ENCODE assay signal across 15 mouse cellular contexts in the genomic region with DNA sequence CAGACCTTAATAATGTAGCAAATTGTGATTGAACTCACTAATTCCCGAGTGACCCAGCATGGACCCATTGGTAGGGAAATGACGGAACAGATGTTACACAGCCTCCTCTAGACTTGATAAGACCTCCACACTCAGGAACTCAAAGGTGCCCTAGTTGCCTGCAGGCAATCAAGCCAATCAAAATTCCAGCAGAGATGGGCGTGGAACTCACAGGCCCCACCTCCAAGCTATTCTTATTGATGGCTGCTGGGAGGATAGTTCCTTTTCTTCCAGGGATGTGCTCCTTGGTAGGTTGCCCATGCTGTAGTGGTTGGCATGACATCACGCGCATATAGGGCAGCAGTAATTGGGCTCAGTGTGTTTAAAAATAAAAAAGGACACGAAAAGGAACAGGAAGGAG.
DNase-seq lines count a peak whose midpoint lies in the region; ATAC-seq and TF ChIP-seq lines count a peak whose summit lies in the region.
"Had no signal": no experiment of that assay in that cellular context is flagged by ENCODE, and none has a peak within 500 bp of the region (broad histone marks: within the 10 kb centered on the region; RNA-seq: fewer than 3 reads in every experiment).

No protein-coding gene starts in this region.

- intact Hi-C loops in heart, adult 2 months (cut with DNase I), result loop anchor here (5.0 to 10.0 kb wide), 4 partner anchors 193 to 1230 kb away; a partner anchor contains a TSS

- no peaks in the 10 kb centered on the region for H3K27me3 ChIP-seq in heart, adult 2 months (ENCODE audit: control insufficient read depth, insufficient read depth, low read length)
- no peaks in the 10 kb centered on the region for H3K27me3 ChIP-seq in heart, embryonic 12.5 days (replicated peaks)
- H3K27me3 ChIP-seq in intestine, postnatal 0 days (replicated peaks; ENCODE audit: control insufficient read depth, insufficient read depth, low read length), result no peaks in the 10 kb centered on the region
- no peaks in the 10 kb centered on the region for H3K27me3 ChIP-seq in kidney, embryonic 14.5 days (ENCODE audit: control insufficient read depth, insufficient read depth, low read length)
- H3K27me3 ChIP-seq: hindbrain, embryonic 12.5 days; liver, embryonic 12.5 days had no signal

- H3K9me3 ChIP-seq in heart, embryonic 12.5 days (replicated peaks), result no peaks in the 10 kb centered on the region
- no peaks in the 10 kb centered on the region for H3K9me3 ChIP-seq in ES-E14 (ENCODE audit: control insufficient read depth, insufficient read depth, low read depth, low read length)
- no peaks in the 10 kb centered on the region for H3K9me3 ChIP-seq in intestine, postnatal 0 days (ENCODE audit: control insufficient read depth)
- H3K9me3 ChIP-seq in kidney, embryonic 14.5 days (ENCODE audit: control insufficient read depth, low read length), result no peaks in the 10 kb centered on the region
- H3K9me3 ChIP-seq: hindbrain, embryonic 12.5 days; limb, embryonic 10.5 days; liver, embryonic 12.5 days had no signal

- no peaks in the 10 kb centered on the region for H3K36me3 ChIP-seq in heart, adult 2 months (ENCODE audit: control insufficient read depth, insufficient read depth, low read length)
- no peaks in the 10 kb centered on the region for H3K36me3 ChIP-seq in heart, embryonic 12.5 days
- no peaks in the 10 kb centered on the region for H3K36me3 ChIP-seq in ES-E14 (ENCODE audit: control insufficient read depth, insufficient read depth, low read length, poor library complexity, severe bottlenecking)
- H3K36me3 ChIP-seq in intestine, postnatal 0 days (ENCODE audit: control insufficient read depth, insufficient read depth), result no peaks in the 10 kb centered on the region
- H3K36me3 ChIP-seq in kidney, embryonic 14.5 days (ENCODE audit: control insufficient read depth, insufficient read depth, low read length), result no peaks in the 10 kb centered on the region
- H3K36me3 ChIP-seq: hindbrain, embryonic 12.5 days; limb, embryonic 10.5 days; liver, embryonic 12.5 days had no signal

- H3K4me3 ChIP-seq in heart, adult 2 months, result no peak overlapping the region
- no peak overlapping the region for H3K4me3 ChIP-seq in heart, embryonic 12.5 days
- H3K4me3 ChIP-seq in ES-E14 (ENCODE audit: insufficient read depth in 1 of 2, low read depth in 1 of 2, low read length in 2 of 2, poor library complexity in 1 of 2, severe bottlenecking in 1 of 2), result no peak overlapping the region
- H3K4me3 ChIP-seq in intestine, postnatal 0 days (ENCODE audit: low read depth, low read length), result no peak overlapping the region
- H3K4me3 ChIP-seq in kidney, embryonic 14.5 days (ENCODE audit: low read length), result no peak overlapping the region
- H3K4me3 ChIP-seq: hindbrain, embryonic 12.5 days; limb, embryonic 10.5 days; liver, embryonic 12.5 days; myocyte had no signal

- H3K4me2 ChIP-seq in heart, embryonic 12.5 days, result no peak overlapping the region
- H3K4me2 ChIP-seq in intestine, postnatal 0 days (replicated peaks; ENCODE audit: low read depth), result no peak overlapping the region
- H3K4me2 ChIP-seq in kidney, embryonic 14.5 days (replicated peaks; ENCODE audit: low read depth, low read length), result no peak overlapping the region
- H3K4me2 ChIP-seq: hindbrain, embryonic 12.5 days; liver, embryonic 12.5 days; midbrain, embryonic 11.5 days had no signal

- no peak for ATAC-seq in heart, embryonic 12.5 days (ENCODE audit: insufficient number of reproducible peaks, low FRiP score)
- ATAC-seq in intestine, postnatal 0 days, result no peak
- no peak for ATAC-seq in kidney, embryonic 14.5 days (ENCODE audit: low FRiP score, low TSS enrichment)
- ATAC-seq: intestine, embryonic 16.5 days; liver, embryonic 12.5 days had no signal

- TF ChIP-seq POLR2A in heart, adult 2 months (IDR thresholded peaks at IDR 0.05; ENCODE audit: insufficient read depth, low read depth, low read length), result no peak

- 67% methylated on average over 6 of the region's 6 CpGs for WGBS in heart, adult 2 months
- WGBS in heart, embryonic 12.5 days, result 77% methylated on average over 6 of the region's 6 CpGs
- WGBS in intestine, postnatal 0 days, result 86% methylated on average over 6 of the region's 6 CpGs
- WGBS in kidney, embryonic 14.5 days, result 86% methylated on average over 6 of the region's 6 CpGs

- H3K9ac ChIP-seq in heart, adult 2 months (ENCODE audit: low read depth, low read length), result no peak overlapping the region
- no peak overlapping the region for H3K9ac ChIP-seq in heart, embryonic 12.5 days
- H3K9ac ChIP-seq in ES-E14 (ENCODE audit: insufficient read depth, low read depth, low read length, poor library complexity, severe bottlenecking), result no peak overlapping the region
- no peak overlapping the region for H3K9ac ChIP-seq in intestine, postnatal 0 days (ENCODE audit: low read depth, low read length)
- H3K9ac ChIP-seq in kidney, embryonic 14.5 days (ENCODE audit: low read depth, low read length), result no peak overlapping the region
- H3K9ac ChIP-seq: forebrain, postnatal 0 days; hindbrain, embryonic 12.5 days; liver, embryonic 12.5 days had no signal

- H3K4me1 ChIP-seq in heart, adult 2 months (ENCODE audit: control insufficient read depth, insufficient read depth, low read length), result peaks cover 3% of the 10 kb centered on the region
- H3K4me1 ChIP-seq in heart, embryonic 12.5 days (replicated peaks), result no peaks in the 10 kb centered on the region; the same call in 1 of the 2 replicates
- H3K4me1 ChIP-seq in ES-E14 (ENCODE audit: control insufficient read depth in 2 of 2, insufficient read depth in 2 of 2, low read length in 2 of 2, poor library complexity in 1 of 2), result no peaks in the 10 kb centered on the region; a peak in 1 of 4 replicates
- H3K4me1 ChIP-seq in intestine, postnatal 0 days (replicated peaks; ENCODE audit: control insufficient read depth, insufficient read depth, low read length), result no peaks in the 10 kb centered on the region
- no peaks in the 10 kb centered on the region for H3K4me1 ChIP-seq in kidney, embryonic 14.5 days (ENCODE audit: control insufficient read depth, insufficient read depth, low read length)
- H3K4me1 ChIP-seq: limb, embryonic 10.5 days; liver, embryonic 12.5 days had no signal

- H3K79me2 ChIP-seq in heart, adult 2 months (replicated peaks; ENCODE audit: control insufficient read depth, insufficient read depth, low read length), result no peaks in the 10 kb centered on the region

- in situ Hi-C loops in ES-E14 (cut with MboI; ENCODE audit: low sequenced_read_pairs in 2 of 2, unreplicated experiment in 2 of 2), result no loop called here

- no peak for TF ChIP-seq CTCF in heart, adult 2 months (IDR thresholded peaks at IDR 0.05)
- no peak for TF ChIP-seq CTCF in intestine, postnatal 0 days (IDR thresholded peaks at IDR 0.05; ENCODE audit: low read depth)

- no peak for DNase-seq in heart, adult 2 months
- peak; percentile 7 for DNase-seq in CD4-positive helper T cell, adult 2 months (ENCODE audit: low read depth, low spot score)
- peak; percentile 34 for DNase-seq in ES-E14 (ENCODE audit: low read depth, low spot score)
- DNase-seq in induced T-regulatory cell, adult 2 months (ENCODE audit: low read depth), result peak; percentile 15
- DNase-seq: gastrocnemius, postnatal 14 days had no signal

- peak overlapping the region; percentile 44 for H3K27ac ChIP-seq in heart, adult 2 months
- H3K27ac ChIP-seq in heart, embryonic 12.5 days (ENCODE audit: poor library complexity, severe bottlenecking), result no peak overlapping the region
- H3K27ac ChIP-seq in ES-E14 (ENCODE audit: insufficient read depth, low read depth, low read length, poor library complexity, severe bottlenecking), result no peak overlapping the region
- no peak overlapping the region for H3K27ac ChIP-seq in intestine, postnatal 0 days (ENCODE audit: low read depth, low read length)
- no peak overlapping the region for H3K27ac ChIP-seq in kidney, embryonic 14.5 days (ENCODE audit: low read depth, low read length)
- H3K27ac ChIP-seq: hindbrain, embryonic 12.5 days; limb, embryonic 10.5 days; liver, embryonic 12.5 days had no signal

- no peak for TF ChIP-seq EP300 in heart, adult 2 months (IDR thresholded peaks at IDR 0.05; ENCODE audit: insufficient read depth, low read depth, low read length)

TF ChIP-seq in ES-E14, 5 proteins besides CTCF, POLR2A, EP300 and RAD21:
- no peak for TF ChIP-seq MAFK (IDR thresholded peaks at IDR 0.05; ENCODE audit: insufficient read depth, low read depth, low read length)
- no peak for TF ChIP-seq ZNF384 (IDR thresholded peaks at IDR 0.05; ENCODE audit: low read depth, low read length)
- no peak for TF ChIP-seq HCFC1 (IDR thresholded peaks at IDR 0.05; ENCODE audit: borderline replicate concordance, insufficient read depth, low read length)
- no peak for TF ChIP-seq ZC3H11A (IDR thresholded peaks at IDR 0.05; ENCODE audit: borderline replicate concordance, low read depth, low read length)
- no peak for TF ChIP-seq CHD2 (IDR thresholded peaks at IDR 0.05; ENCODE audit: low read depth, low read length)
TF ChIP-seq in ES-E14: peak in this region for 0.

Comparison
In these comparisons a context has a peak if more than half of its experiments do, and no peak if none do; other contexts are left out.
1. DNase-seq: peak in CD4-positive helper T cell, adult 2 months (single experiment), ES-E14 (single experiment) and induced T-regulatory cell, adult 2 months (single experiment); none in heart, adult 2 months (0 of 2).